Mouse (Mus musculus) kidney, adult 9 months (tissue): ENCODE data around the gene Entpd7.

Source experiments
- DNase-seq: peaks from one replicate; pipeline ENCODE4 v3.0.0; 2022

Entpd7 gene

GRCm38 (mm10) chr19:43771499-43771969 is 82.1 kb downstream of the Entpd7 start:
- no peak for DNase-seq

GRCm38 (mm10) chr19:43772311-43772710 is 82.8 kb downstream of the Entpd7 start:
- peak; percentile 66 for DNase-seq

DNA sequence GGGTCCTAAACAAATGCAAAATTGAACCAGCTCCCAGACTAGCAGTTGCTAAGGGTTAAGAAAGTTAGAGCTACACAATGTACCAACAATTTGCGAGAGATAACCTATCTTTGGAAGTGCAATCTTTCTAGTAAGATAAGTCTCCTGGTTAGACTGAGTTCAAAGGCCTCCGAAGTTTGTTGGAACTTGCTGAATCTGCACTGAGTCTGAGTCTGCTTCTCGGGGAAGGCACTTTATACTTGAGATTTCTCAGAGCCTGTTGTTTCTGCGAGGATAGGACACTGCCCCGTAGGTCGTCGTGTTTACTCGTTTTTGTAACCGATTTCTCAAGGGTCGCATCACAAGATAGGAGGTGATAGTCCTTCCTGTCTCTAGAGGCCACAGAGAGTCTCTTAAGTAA is 86.0 kb downstream of the Entpd7 start:
- peak; percentile 70 for DNase-seq

DNA sequence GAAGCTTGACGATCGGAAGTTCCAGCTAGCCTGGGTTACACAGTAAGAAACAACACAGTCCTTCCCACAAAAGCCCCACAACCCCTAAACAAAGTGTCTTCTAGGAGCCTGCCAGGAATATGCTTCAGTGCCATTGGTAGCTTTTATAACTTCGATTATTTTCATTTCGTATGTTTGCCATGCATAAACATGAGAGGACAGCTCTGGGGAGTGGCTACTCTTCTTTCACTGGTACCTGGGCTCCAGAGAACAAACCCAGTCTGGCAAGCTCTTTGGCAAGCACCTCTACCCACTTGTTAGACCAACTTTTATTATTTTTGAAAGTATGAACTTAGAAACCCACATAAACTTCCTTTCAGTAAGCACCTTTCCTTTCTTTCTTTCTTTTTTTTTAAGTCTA is 87.1 kb downstream of the Entpd7 start:
- peak; percentile 47 for DNase-seq

DNA sequence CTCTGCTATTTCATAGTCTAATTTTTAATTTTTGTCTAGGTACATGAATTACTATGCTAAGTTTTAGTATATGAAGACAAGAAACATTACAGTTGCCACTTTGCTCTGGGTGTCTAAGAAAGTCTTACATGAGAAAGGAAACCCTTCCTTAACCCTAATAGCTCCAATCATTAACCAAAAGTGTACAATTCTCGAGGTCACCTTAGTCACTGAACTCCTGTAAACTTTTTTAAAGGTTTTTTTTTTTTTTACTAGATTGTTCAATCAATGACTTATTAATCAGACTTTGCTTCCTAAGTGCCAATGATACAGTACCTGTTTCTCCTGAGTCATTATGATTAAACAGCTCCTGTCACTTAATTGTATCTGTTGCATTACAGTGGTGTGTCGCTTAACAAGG is 87.8 kb downstream of the Entpd7 start:
- DNase-seq = peak; percentile 76

- no peak for DNase-seq
Observed at GRCm38 (mm10) chr19:43780391-43780790, 90.9 kb downstream of the Entpd7 start.

DNA sequence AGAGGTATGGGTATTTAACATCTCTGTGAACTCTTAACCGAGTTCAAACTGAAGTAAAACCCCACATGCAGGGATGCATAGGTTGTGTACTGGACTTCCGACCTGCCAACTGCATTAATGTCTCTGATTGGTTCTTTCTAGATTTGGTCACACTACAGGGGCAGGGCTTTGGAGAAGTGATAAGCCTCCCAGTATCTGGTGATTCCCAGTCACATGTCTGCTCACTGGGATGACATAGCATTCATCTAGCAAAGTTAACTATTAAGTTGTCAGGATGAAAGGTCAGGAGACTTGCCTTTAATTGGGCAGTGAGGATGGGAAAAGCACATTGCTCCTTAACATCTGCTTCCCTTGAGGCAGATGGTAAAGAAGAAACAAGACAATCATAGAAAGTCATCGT is 92.5 kb downstream of the Entpd7 start, which contains the start of gene Abcc2:
Gene Abcc2 (plus strand): TSS at position 213 of the 400 bp plus-strand sequence.
- DNase-seq = peak; percentile 92
